Mouse (Mus musculus) stomach, embryonic 14.5 days (tissue): Measurements from ENCODE around the gene Wfdc18. TPM values are rescaled to one million over a fixed set of nuclear protein-coding genes. Genes with fewer than 3 reads are reported as not detected.

Experiments
- ATAC-seq: fragments of 200-750 bp; cut with Nextera tagmentation; 2 replicates; pipeline ENCODE4 v1.8.0; 2017; ENCODE audit warnings: low read depth, moderate TSS enrichment; ENCODE audit not compliant: insufficient number of reproducible peaks, insufficient read depth, low FRiP score
- H3K27ac ChIP-seq: fragments of 300-500 bp; sonication (generic); 2 replicates; pipeline ENCODE4 v1.5.1; 2014; ENCODE audit warnings: mild to moderate bottlenecking, low read length, moderate library complexity, mixed read lengths
- H3K27me3 ChIP-seq: fragments of 300-500 bp; sonication (generic); 2 replicates; pipeline ENCODE4 v1.6.1; 2014; ENCODE audit warnings: low read length, control low read depth, mixed read lengths; ENCODE audit not compliant: control insufficient read depth, insufficient read depth
- H3K36me3 ChIP-seq: fragments of 300-500 bp; sonication (generic); 2 replicates; pipeline ENCODE4 v1.6.1; 2014; ENCODE audit warnings: mild to moderate bottlenecking, control low read depth, low read length, moderate library complexity, mixed read lengths; ENCODE audit not compliant: control insufficient read depth, insufficient read depth
- H3K4me1 ChIP-seq: fragments of 300-500 bp; sonication (generic); 2 replicates; pipeline ENCODE4 v1.6.1; 2014; ENCODE audit warnings: low read length, control low read depth, mixed read lengths; ENCODE audit not compliant: control insufficient read depth, insufficient read depth
- H3K4me2 ChIP-seq: fragments of 300-500 bp; sonication (generic); replicated peaks from 2 replicates; pipeline ENCODE4 v1.6.1; 2014; ENCODE audit warnings: low read depth, low read length, control low read depth
- H3K4me3 ChIP-seq: fragments of 300-500 bp; sonication (generic); 2 replicates; pipeline ENCODE4 v1.5.1; 2014; ENCODE audit warnings: low read depth, low read length, control low read depth
- H3K9ac ChIP-seq: fragments of 300-500 bp; sonication (generic); replicated peaks from 2 replicates; pipeline ENCODE4 v1.6.1; 2014; ENCODE audit warnings: low read depth, mild to moderate bottlenecking, control low read depth, low read length, moderate library complexity, mixed read lengths
- H3K9me3 ChIP-seq: fragments of 300-500 bp; sonication (generic); 2 replicates; pipeline ENCODE4 v1.6.1; 2016; ENCODE audit warnings: low read depth, low read length, control low read depth; ENCODE audit not compliant: control insufficient read depth
- WGBS: fragments of 180-500 bp; shearing (Covaris S2); extraction: QIAGEN DNeasy Blood & Tissue Kit; methylation state at CpG from one replicate; pipeline ENCODE4 v1.1.7; 2014; 5-methylcytosine and 5-hydroxymethylcytosine counted together
- polyA plus RNA-seq: library from polyadenylated mRNA; unstranded; fragments of >200 nt; fragmentation: Nextera tagmentation; extraction: Ambion mirVana; gene quantifications from 2 replicates; pipeline ENCODE4 v1.2.1, GENCODE M21; 2014

Wfdc18 gene
- polyA plus RNA-seq, 1 experiment from 2014 or later = 0.54 TPM

DNA sequence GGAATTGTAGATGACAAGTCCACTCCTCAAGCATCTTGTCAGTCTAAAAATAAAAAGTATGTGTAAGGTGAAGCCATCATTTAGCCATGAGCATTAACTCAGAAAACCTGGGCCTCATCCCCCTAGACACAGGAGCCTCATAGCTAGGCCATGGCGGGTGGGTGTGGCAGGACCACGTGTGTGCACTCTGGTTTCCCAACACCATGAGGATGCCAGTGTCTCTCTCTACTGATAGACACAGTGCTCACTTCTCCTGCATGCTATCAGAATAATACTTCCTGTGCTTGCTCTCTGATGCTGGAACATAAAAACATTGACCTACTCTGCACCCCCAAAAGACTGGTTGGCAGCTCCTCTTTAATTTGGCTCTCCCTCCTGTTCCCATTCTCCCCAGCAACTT lies 27.1 kb downstream of the Wfdc18 start:
- WGBS = 65% methylated on average over 2 of the region's 2 CpGs
- H3K36me3 ChIP-seq = no peaks in the 10 kb centered on the region
- no peak overlapping the region for H3K4me2 ChIP-seq
- no peak overlapping the region for H3K9ac ChIP-seq
- no peak for ATAC-seq
- H3K27me3 ChIP-seq = no peaks in the 10 kb centered on the region
- H3K9me3 ChIP-seq = no peaks in the 10 kb centered on the region
- H3K27ac ChIP-seq = no peak overlapping the region
- no peak overlapping the region for H3K4me3 ChIP-seq
- H3K4me1 ChIP-seq = no peaks in the 10 kb centered on the region

DNA sequence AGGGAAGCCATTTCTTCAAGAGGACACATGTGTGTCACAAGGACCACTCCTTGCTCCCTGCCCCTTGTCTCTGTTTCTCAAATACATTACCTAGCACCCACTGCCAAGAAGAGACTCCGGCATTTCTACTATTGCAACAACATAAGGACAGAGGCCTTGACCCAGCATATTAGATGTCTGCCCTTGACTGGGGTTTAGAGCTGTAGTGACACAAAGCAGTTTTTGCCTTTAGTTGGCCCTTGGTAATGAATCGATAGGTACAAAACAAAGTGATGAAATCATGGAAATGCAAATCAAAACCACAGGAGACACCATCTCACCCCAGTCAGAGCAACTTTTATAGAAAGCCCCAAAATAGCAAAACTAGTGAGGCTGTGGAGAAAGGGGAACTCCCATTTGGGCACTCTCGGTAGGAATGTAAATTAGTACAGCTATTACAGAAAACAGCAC lies 28.3 kb downstream of the Wfdc18 start:
- Histone ChIP-seq H3K27ac (no peak overlapping the region), H3K27me3 (no peaks in the 10 kb centered on the region), H3K4me3 (no peak overlapping the region), H3K9me3 (no peaks in the 10 kb centered on the region), H3K4me1 (no peaks in the 10 kb centered on the region), H3K36me3 (no peaks in the 10 kb centered on the region), H3K9ac (no peak overlapping the region), H3K4me2 (no peak overlapping the region)
- no peak for ATAC-seq
- 83% methylated on average over 3 of the region's 3 CpGs for WGBS

DNA sequence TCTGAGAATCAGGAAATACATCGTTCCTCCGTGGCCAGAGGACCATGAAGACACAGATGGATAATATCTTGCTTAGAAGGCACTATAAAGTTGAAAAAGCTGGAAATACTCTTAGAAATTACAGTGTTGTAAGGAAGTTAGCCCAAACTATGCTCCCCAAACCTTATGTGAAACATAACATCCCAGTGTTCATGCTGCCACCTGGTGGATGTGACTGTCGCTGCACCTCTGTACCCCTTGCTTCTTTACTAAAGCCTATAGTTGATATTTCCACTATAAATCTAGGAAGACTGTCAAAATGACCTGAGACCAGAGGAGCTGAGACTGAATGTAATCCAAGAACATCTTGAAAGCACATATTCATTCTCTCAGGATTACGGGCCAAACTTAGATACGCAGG lies 30.4 kb downstream of the Wfdc18 start:
- ATAC-seq = no peak
- Histone ChIP-seq H3K9me3 (no peaks in the 10 kb centered on the region), H3K9ac (no peak overlapping the region), H3K36me3 (no peaks in the 10 kb centered on the region), H3K4me1 (no peaks in the 10 kb centered on the region), H3K27me3 (no peaks in the 10 kb centered on the region), H3K4me3 (no peak overlapping the region), H3K4me2 (no peak overlapping the region), H3K27ac (no peak overlapping the region)
- WGBS = 21% methylated on average over 5 of the region's 5 CpGs

DNA sequence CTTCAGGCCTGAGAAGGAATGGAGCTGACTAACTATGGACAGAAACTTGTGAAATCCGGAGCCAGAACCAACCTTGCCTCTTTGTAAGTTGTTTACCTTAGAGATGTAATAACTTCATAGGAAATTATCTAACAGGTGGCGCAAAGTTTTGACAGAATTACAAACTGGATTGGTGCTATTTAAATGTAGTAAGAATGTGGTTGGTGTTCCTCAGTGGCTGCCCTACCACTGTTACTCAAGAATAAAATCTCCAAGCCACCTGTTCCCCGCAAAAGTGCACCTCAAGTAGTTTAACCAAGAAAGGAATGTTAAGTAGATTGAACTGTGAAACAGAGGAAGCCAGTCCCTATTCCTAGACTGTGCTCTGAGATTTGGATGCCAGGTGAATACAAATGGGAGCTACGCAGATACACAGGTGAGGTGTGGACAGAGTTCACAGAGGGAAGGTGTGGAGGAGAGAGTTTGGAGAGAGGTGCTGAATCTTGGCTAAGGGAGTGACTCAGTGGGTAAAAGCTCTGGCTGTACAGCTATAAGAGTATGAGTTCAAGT lies 31.7 kb downstream of the Wfdc18 start:
- ATAC-seq = no peak
- WGBS = 72% methylated on average over 4 of the region's 4 CpGs
- H3K27ac ChIP-seq = no peak overlapping the region

DNA sequence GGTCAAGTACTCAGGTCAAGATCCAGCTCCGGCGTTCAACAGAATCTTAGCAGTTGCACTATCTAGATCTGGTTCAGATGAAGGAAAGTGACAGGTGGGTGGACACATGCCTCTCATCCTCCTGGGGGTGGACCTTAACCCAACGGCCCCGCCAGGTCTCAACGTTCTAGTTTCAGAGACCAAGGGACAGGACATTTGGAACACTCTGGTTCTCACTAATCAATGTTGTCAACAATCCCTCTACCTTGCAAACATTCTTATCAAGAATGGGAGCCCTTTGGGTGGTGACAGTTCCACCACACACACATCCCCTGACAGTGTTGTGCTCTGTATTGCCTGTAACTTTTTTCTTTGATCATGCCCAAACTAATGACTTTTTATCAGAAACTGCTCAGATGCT lies 33.0 kb downstream of the Wfdc18 start:
- no peak for ATAC-seq
- WGBS = 60% methylated on average over 5 of the region's 5 CpGs

More for the DNA sequence above, 31.7 kb downstream of the Wfdc18 start:
- no peak overlapping the region for H3K4me2 ChIP-seq
- H3K9ac ChIP-seq = no peak overlapping the region
- no peaks in the 10 kb centered on the region for H3K4me1 ChIP-seq
- no peaks in the 10 kb centered on the region for H3K9me3 ChIP-seq
- no peaks in the 10 kb centered on the region for H3K27me3 ChIP-seq
- no peaks in the 10 kb centered on the region for H3K36me3 ChIP-seq
- no peak overlapping the region for H3K4me3 ChIP-seq

DNA sequence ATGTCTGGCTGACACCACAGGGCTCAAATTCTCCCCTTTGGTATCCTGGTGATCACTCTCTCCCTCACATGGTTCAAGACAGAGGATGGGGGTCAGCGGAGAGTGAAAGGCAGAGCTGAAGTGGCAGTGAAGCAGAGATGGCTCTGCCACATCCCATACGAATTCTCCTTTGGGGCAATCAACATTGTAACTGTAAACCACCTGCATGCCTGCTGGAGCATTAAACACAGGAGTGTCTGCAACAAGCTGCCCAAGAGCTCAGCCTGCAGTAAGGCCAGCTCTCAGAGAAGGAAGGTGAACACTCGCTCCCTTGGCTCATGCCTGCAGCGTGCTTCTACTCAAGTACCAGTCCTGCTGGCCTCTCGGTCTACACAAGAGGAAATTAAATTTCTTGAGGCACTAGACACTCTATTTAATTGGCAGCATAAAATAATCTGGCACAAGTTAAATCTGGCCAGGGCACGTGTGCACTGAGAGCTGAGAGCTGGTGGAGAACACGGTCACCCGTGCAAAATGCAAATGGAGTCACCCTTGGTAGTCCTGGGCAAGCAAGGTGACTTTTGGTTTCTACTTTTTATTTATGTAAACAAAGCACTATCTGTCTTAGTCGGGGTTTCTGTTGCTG lies 34.0 kb downstream of the Wfdc18 start:
- WGBS = 74% methylated on average over 9 of the region's 9 CpGs
- Histone ChIP-seq H3K9ac (no peak overlapping the region), H3K9me3 (no peaks in the 10 kb centered on the region), H3K4me3 (no peak overlapping the region), H3K4me2 (no peak overlapping the region), H3K4me1 (no peaks in the 10 kb centered on the region), H3K27me3 (no peaks in the 10 kb centered on the region), H3K36me3 (no peaks in the 10 kb centered on the region), H3K27ac (no peak overlapping the region)
- ATAC-seq = no peak

More for the DNA sequence above, 33.0 kb downstream of the Wfdc18 start:
- Histone ChIP-seq H3K4me2 (no peak overlapping the region), H3K27ac (no peak overlapping the region), H3K36me3 (no peaks in the 10 kb centered on the region), H3K4me1 (no peaks in the 10 kb centered on the region), H3K9me3 (no peaks in the 10 kb centered on the region), H3K9ac (no peak overlapping the region), H3K27me3 (no peaks in the 10 kb centered on the region), H3K4me3 (no peak overlapping the region)

DNA sequence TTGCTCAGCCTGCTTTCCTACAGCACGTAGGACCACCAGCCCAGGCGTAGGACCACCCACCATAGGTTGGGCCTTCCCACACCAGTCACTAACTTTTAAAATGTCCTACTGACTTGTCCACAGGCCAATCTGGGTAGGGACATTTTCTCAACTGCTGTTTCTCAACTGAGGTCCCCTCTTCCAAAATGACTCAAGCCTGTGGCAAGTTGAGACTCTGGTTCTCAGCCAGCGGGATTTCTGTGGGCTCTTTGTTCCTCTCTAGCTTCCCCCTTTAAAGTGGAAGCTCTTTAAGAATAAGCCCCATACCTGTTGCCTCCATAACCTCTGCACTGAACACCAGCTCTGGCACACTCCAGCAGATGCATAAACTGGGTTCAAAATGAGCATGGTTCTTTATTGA lies 34.7 kb downstream of the Wfdc18 start:
- no peak for ATAC-seq
- WGBS = 77% methylated on average over 3 of the region's 3 CpGs
- H3K4me2 ChIP-seq = no peak overlapping the region

DNA sequence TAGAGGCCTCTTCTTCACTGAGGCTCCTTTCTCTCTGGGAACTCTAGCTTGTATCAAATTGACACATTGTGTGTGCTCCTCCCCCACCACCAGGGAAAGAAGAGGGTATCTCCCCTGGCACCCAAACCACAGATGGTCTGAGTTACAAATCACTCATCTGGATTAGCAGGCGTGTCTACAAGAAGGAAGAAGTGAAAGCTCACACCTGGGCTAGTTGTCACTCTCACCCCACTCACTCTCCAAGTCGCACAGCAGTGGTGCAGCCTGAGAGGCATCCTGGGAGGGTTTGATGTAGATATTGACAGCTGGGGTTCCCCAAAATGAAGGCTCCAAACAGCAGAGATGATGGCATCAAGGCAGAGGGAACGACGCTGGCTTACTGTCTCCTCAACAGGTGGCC lies 37.3 kb downstream of the Wfdc18 start:
- 40% methylated on average over 4 of the region's 4 CpGs for WGBS
- Histone ChIP-seq H3K27ac (no peak overlapping the region), H3K4me3 (no peak overlapping the region), H3K36me3 (no peaks in the 10 kb centered on the region), H3K9me3 (no peaks in the 10 kb centered on the region), H3K27me3 (no peaks in the 10 kb centered on the region), H3K9ac (no peak overlapping the region), H3K4me2 (no peak overlapping the region), H3K4me1 (no peaks in the 10 kb centered on the region)
- ATAC-seq = no peak

More for the DNA sequence above, 34.7 kb downstream of the Wfdc18 start:
- Histone ChIP-seq H3K4me3 (no peak overlapping the region), H3K27ac (no peak overlapping the region), H3K9me3 (no peaks in the 10 kb centered on the region), H3K4me1 (no peaks in the 10 kb centered on the region), H3K9ac (no peak overlapping the region), H3K27me3 (no peaks in the 10 kb centered on the region), H3K36me3 (no peaks in the 10 kb centered on the region)

DNA sequence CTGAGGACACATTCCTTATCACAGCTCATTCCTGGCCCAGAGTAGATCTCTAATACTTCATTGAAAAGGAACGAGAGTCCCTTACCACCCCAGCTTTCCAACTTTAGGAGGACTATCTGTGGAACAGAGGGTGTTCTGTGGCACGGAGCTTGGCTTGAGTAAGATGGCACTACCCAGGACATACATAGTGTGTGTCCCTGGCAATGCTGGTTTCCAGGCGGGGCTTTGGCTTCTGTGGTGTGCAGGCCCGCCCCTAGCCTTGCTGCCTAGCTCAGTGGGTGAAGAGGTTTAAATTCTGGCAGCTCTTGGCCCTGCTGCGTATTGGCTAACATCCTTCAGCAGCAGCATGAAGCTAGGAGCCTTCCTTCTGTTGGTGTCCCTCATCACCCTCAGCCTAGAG lies 37.9 kb downstream of the Wfdc18 start, which contains the start of gene Wfdc21:
Gene Wfdc21 (plus strand): TSS at position 260 of the 400 bp plus-strand sequence.
- no peaks in the 10 kb centered on the region for H3K9me3 ChIP-seq
- H3K27ac ChIP-seq = no peak within 1 kb of the TSS
- no peak for ATAC-seq
- H3K36me3 ChIP-seq = no peaks in the 10 kb centered on the region
- WGBS = 73% methylated on average over 5 of the region's 5 CpGs
- no peak within 1 kb of the TSS for H3K9ac ChIP-seq
- no peaks in the 10 kb centered on the region for H3K27me3 ChIP-seq
- H3K4me3 ChIP-seq = no peak within 1 kb of the TSS
- no peak within 1 kb of the TSS for H3K4me2 ChIP-seq
- H3K4me1 ChIP-seq = no peaks in the 10 kb centered on the region
